Mouse (Mus musculus) gastrocnemius, postnatal 36 days (tissue): ENCODE measurements around the gene 8030411F24Rik. TPM values are rescaled to one million over a fixed set of nuclear protein-coding genes. Genes with fewer than 3 reads are reported as not detected.
"Not testable (repeated sequence)": the region's sequence is repeated elsewhere in the genome, so short reads cannot be mapped to it uniquely, and the experiment has no call there.

Experiments
- DNase-seq, 2 experiments: peaks; one replicate each; pipeline ENCODE4 v3.0.0; 2022
- intact Hi-C: fragments of 180-260 bp; cut with DNase I; formaldehyde crosslinking; loops from one replicate; pipeline ENCODE4 v1.15.1; 2025
- long read RNA-seq, 2 experiments: library from polyadenylated mRNA; stranded (forward); transcript quantifications; one replicate each; pipeline ENCODE4 v2.0.0; 2021
- total RNA-seq, 2 experiments: library from RNA; stranded (reverse); gene quantifications; 2 replicates each; pipeline ENCODE4 v1.2.3; 2021

The 8030411F24Rik gene
- total RNA-seq = not detected
- long read RNA-seq, experiment 1 = 0 reads
- long read RNA-seq, experiment 2 = 0 reads

DNA sequence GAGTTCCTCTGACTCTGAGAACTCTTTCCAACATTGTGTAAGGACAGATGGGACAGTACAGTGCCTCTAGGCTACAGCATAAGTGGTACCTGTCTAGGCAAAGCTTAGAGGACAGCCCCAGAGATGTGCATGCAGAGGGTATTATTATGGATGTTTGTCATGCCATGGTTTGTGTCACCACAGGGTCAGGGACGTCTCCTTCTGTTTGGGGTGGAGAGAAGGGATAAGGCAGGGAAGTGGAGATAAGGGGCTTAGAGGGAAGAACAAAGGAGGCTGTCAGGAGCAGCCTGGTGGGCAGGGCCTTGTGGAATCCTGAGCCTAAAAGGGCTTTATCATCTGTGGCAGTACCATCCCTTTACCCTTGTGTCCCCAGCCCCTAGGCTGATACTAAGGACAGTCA lies at the start of gene 8030411F24Rik:
8030411F24Rik (plus strand) TSS at position 301 of the 400 bp plus-strand sequence.
- intact Hi-C loops = no loop called here

DNA sequence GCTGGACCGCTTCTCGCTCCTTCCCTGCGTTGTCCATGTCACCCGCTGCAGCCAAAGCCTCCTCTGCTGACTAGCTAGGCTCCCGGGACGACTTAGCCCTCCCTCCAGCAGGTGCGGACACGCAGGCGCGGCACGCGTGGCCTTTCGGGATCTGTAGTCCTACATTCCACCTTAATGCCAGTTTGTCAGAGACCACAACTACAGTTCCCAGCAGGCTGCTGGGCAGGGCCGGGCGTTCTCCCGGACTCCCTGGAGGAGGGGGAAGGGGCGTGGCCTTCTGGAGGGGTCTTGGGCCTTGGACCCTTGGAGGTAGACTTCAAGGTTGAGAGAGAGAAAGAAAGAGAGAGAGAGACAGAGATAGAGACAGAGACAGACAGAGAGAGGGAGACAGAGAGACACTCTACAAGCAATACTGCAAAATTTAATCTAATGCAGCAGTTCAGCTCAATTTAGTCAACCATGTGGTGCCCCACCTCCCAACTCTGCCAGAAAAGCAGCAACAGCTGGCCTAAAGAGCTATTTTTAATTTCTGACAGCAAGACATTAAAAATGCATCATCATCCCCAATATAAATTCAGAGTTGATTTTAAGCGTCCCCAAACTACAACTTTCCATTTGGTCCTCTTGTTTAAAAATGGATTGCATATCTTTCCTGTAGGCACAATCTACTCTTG lies 49.3 kb upstream of the 8030411F24Rik start, which contains the start of gene Napb:
Napb (minus strand) TSS at position 141 of the 674 bp plus-strand sequence.
- intact Hi-C loops = no loop called here
- DNase-seq = peak; percentile 85 to 90

More for the DNA sequence above, at the start of gene 8030411F24Rik:
- no peak for DNase-seq

DNA sequence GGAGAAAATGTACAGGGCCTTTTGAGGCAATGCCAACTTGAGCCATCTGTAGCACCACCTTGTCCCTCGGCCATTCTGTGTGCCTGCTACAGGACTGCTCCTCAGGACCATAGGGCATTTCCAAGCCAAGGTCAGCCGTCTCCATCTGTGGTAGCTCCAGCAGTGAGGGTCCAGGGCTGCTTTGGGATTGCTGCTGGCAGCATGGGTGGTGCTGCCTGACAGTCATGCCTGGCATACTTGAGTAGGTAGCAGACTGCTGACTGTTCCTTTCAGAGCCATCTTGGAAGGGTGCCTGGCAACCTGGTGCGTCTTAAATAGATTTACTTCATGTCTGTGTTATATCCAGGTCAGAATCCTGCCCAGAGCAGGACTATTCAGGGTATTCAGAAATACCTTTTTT lies 38.8 kb upstream of the 8030411F24Rik start:
- intact Hi-C loops = no loop called here
- peak; percentile 23 to 52 for DNase-seq

DNA sequence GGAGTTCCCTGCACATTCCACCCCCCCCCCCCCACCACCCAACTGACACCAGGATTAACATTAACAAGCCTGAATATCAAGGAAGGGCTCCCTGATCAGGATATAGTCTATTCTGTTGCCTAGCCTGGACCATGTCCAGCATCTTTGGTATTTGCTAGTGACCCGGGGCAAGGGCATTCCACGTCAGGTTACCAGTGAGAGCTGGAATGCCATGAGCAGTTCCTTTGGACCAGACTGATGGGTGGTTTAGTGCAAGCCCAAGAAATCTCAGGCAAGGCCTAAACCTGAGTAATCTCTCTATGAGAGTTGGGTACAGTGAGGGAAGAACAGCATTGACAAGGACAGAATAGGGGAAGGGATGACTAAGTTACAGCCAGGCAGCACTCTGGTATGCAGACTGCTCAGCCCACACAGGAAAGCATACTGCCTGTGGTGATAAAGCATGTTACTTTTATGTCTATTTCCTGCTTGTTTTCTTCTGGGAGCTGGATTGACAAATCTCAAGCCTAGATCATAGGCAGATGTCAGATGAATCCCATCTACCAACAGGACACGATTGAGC lies 37.9 kb upstream of the 8030411F24Rik start:
- intact Hi-C loops = no loop called here
- DNase-seq = no peak

- DNase-seq = no peak
- intact Hi-C loops = loop anchor here (5.0 kb wide), 2 partner anchors 102 to 152 kb away; no protein-coding TSS in a partner anchor
Measured at GRCm38 (mm10) chr2:148750058-148750457, 31.8 kb upstream of the 8030411F24Rik start, which contains the start of gene Cstl1. Cstl1 (plus strand) TSS chr2:148750358.

DNA sequence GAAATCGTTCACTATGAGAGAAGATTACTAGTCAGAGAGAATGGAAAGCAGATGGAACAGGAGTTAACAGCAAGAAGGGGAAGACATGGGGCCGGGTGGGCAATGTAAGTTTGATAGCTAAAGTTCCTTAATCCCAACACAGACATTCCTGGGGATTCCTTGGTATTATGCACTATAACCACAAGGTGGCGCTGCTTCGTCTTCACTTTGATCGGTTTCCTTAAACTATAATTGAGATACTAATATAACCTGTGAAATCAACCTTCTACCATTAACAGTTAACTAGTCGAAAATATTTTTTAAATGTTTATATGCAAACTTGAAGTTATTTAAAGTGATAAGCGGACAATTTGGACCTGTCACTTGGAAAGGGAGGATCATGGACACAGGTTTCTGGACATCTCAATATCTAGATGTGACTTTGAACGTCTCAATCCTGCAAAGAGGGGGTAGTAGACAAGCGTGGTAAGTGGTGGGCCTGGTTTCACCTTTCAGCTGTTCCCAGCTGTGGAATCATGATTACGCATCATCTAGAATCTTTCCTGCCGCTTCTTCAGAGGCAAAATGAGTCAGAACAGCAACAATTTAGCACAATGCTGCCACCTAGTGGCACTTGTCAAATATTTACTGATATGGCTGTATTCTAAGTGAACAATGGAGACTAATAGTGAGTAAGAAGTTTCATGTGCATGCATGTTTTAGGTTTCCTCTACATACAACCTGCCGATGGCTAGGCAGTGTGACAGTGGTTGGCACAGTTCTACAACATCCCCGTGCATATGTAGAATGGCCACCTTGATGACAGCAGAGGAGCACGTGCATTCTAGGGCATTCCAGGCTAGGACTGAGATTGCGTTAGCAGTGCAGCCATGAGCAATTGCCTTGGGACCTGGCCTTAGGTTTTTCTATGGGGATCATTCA lies 29.7 kb upstream of the 8030411F24Rik start:
- peak; percentile 15 to 33 for DNase-seq
- intact Hi-C loops = loop anchor here (5.0 kb wide), 2 partner anchors 100 to 150 kb away; no protein-coding TSS in a partner anchor

DNA sequence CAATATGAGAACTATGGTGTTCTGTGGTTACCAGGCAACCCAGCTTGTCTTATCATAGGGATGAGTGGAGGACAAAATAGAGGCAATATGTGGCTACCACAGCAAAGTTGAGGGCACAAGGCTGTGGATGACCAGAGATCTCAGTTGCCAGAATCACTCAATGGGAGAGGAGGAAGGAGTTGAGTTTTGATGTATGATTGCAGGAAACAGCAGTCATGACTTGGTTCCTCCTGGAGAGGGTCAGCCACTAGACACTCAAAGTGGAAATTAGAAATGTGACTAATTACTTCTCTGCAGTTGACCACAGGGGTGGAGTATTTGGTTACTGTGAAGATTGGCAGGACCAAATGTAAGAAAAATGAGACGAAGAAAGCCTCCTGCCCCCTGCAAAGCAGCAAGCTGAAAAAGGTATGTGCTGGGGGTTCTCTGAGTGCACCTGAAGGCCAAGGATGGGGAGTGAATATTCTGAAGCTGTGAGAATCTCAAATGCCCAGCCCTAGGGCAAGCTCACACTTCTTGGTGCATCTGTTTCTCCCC lies 27.4 kb upstream of the 8030411F24Rik start:
- intact Hi-C loops = loop anchor here (5.0 kb wide), 2 partner anchors 98 to 148 kb away; no protein-coding TSS in a partner anchor
- no peak for DNase-seq

- intact Hi-C loops = no loop called here
Measured at GRCm38 (mm10) chr2:148763648-148764388, 18.0 kb upstream of the 8030411F24Rik start.

GRCm38 (mm10) chr2:148771397-148771796 lies 10.4 kb upstream of the 8030411F24Rik start, which contains the start of gene Cst11:
Cst11 (minus strand) TSS chr2:148771497.
- intact Hi-C loops, DNase-seq: not testable (repeated sequence)

More at GRCm38 (mm10) chr2:148763648-148764388, 18.0 kb upstream of the 8030411F24Rik start:
- DNase-seq = no peak

DNA sequence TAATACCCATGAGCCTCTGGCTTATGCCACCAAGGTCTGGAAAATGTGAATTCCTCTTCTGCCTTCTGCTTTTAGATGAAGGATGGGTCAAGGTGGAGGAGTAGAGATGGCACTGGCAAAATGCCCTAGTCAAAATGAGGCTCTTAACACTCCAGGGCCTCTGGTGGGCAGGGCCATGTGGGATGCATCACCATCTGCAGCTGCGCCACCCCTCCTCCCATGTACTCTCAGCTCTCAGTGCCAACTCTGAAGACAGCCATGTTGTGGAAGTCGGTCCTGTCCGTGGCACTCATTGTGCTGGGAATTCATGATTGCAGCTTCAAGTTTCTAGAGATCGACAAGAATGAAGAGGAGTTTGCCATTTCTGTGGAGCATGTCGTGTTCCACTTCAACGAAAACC lies 7.3 kb downstream of the 8030411F24Rik start, which contains the start of gene Cst12:
Cst12 (plus strand) TSS at position 220 of the 400 bp plus-strand sequence.
- no peak for DNase-seq
- intact Hi-C loops = no loop called here

- intact Hi-C loops = no loop called here
- no peak for DNase-seq
Measured at GRCm38 (mm10) chr2:148798485-148798884, 16.7 kb downstream of the 8030411F24Rik start, which contains the start of gene Cst8. Cst8 (plus strand) TSS chr2:148798785.

- DNase-seq = no peak
- intact Hi-C loops = no loop called here
Measured at GRCm38 (mm10) chr2:148801491-148801921, 19.7 kb downstream of the 8030411F24Rik start.

GRCm38 (mm10) chr2:148806696-148807095 lies 24.9 kb downstream of the 8030411F24Rik start:
- DNase-seq = no peak
- intact Hi-C loops = no loop called here

DNA sequence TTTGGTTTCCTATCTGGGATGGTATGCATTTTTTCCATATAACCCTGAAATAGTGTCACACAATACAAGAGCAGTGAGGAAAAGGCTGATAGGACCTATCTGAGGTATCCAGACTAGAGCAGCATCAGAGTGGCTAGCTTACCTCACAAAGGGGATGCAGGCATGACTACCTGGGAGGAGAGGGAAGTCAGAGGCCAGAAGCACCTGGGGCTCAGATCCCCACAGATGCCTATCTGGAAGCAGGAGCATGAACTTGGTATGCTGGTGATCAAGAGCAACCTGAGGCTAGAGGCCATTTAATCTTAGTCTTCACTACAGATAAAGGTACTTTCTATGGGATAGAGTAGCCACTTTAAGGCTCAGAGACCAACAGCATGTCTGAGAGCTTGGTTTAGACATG lies 38.1 kb downstream of the 8030411F24Rik start, which contains the start of gene Cst13:
Cst13 (plus strand) TSS at position 173 of the 400 bp plus-strand sequence.
- intact Hi-C loops = no loop called here

DNA sequence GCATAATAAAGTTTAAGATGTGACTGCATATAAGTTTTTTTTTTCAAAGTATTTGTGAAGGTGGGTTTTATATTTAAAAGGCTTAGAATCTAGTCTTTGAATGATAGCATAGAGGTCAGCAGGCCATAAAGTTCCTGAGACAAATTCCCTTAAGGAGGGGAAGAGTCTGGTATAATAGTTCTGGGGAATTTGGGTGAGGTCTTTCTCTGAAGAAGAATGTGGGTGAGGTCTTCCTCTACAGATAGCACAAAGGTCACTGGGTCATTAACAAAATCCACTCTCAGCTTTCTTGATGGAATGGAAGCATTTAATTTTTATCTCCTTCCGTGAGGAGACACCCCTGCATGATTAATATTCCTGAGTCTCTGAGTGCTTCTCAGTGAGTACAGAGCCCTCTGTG lies 44.2 kb downstream of the 8030411F24Rik start:
- intact Hi-C loops = no loop called here
- no peak for DNase-seq

More for the DNA sequence above, 38.1 kb downstream of the 8030411F24Rik start, which contains the start of gene Cst13:
- no peak for DNase-seq

GRCm38 (mm10) chr2:148834912-148835311 lies 53.1 kb downstream of the 8030411F24Rik start, which contains the start of gene Cst9:
Cst9 (plus strand) TSS chr2:148835147.
- intact Hi-C loops = loop anchor here (5.0 kb wide), 1 partner anchor 68 kb away; no protein-coding TSS in a partner anchor
- DNase-seq = no peak
